Mouse (Mus musculus) CD4-positive, CD25-positive, alpha-beta regulatory T cell, adult 4 months (primary cell): Measurements from ENCODE around the gene Nlgn1. TPM values are rescaled to one million over a fixed set of nuclear protein-coding genes. Genes with fewer than 3 reads are reported as not detected.

Experiments
- ATAC-seq: one replicate; pipeline ENCODE4 v1.8.0; 2017
- polyA plus RNA-seq, 2 experiments: library from polyadenylated mRNA; unstranded; fragments of 100-300 nt; shearing (Covaris generic); gene quantifications; one replicate each; pipeline ENCODE4 v1.2.1; 2017

Nlgn1 gene
- polyA plus RNA-seq, result under 1 TPM in 1 of 2 experiments, not detected in 1; 0.06 TPM

DNA sequence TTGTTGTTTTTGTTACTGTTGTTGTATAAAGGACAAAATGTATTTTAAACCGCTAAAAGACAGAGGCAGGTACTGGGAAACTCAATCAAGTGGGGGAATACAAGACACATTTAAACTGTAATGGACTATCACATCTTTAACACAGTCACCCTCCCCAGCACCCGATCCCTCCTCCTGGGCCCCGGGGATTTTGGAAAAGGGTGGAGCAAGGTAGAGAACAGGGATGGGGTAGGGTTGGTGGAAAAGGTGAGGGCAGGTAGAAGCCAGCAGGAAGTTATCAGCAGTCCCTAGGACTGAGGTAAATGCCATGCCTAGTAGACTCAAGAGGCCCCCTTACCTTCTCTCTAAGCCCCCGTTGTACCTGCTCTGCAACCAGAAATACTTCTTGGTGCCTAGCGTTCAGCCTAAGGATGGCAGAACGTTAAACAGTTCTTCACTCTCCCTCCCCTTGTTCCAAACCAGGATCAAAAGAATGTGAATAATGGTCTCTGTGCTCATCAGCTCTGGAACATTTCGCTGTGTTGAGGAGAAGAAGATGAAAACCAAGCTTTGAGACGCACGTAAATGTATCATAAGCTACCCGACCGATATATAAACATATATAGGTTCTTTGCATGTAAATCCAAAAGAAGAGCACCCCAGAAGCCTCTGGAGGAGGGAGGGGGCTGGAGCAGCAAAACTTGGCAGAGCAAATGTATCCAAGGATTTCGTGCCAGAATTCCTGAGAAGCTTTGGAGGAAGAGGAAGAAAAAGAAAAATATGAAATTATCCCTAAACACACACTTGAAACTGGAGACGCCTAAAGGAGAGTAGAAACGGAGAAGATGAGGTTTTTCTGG lies at the start of gene Nlgn1:
Gene Nlgn1 (minus strand): TSS at position 61 of the 839 bp plus-strand sequence.
- no peak for ATAC-seq

DNA sequence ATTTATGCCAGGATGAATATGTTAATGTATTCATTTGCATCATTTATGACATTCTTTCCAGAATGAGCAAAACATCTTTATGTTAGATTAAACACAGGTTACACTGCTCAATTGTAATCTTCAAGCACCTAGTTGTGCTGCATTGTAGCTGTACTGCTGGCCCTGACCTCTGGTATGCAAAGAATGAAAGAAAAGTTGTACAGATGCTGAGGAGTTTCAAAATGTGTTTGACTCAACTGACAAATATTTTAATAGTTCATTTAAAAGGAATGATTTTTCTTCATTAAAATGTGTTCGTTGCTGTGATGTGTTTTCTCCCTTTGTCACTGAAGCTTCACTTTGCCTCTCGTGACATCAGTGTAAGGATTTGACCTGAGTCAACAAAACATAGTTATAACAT lies 46.0 kb upstream of the Nlgn1 start:
- no peak for ATAC-seq

DNA sequence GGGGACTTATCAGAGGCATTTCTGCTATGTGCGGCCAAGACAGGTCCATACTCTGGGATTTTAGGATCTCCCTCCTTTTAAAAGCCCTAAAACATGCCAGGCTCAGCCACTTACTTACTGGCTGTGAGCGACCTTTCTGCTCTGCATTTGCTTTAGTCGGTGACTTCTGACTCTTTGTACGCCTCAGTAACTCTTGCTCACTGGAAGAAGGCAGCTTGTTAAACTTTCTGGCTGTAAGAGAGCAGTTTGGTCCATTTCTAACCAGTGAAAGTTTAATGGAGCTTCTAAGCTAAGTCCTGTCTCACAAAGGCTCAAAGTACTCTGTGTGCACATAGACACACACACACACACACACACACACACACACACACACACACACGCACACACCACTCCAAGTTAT lies 22.8 kb upstream of the Nlgn1 start:
- ATAC-seq, result no peak

DNA sequence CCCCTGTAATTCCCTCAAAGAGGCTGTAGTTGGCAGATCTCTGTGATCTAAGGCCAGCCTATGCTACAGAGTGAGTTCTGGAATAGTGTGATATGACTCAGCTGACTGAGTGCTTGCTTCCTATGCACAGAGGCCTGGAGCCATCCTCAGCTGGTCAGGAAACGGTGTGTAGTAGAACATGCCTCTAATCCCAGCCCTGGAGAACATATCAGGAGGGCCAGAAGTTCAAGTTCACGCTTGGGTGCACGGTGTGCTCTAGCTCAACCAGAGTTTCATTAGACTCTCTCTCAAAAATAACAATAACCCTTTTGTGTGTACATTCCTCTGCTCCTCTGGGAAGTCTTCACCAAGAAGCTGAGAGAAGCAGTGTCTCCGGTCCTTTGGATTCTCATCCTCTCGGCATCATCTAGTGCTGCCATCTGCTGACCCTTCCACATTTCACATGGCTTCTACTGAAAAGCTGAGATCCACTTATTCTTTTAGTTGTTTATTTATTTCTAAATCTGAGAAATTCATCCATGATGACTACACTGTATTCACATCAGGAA lies 22.3 kb upstream of the Nlgn1 start:
- no peak for ATAC-seq

DNA sequence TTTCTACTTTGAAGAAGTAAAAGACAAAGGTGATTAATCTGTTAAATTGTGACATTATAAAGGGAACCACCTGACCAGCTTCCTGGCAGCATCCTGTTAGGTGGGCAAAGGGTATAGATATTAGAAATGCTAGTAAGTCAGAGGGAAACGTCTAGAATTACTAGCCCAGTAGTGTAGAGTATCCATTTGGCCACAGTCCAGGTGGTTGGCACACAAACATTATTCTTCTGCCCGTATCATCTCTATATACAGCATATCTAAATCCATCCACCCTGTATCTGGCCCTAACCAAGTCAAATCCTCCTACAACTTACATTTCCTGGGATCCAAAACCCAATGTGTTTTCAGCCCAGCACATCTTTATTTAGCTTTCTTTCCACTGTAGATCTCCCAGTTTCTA lies 5.2 kb upstream of the Nlgn1 start:
- no peak for ATAC-seq

DNA sequence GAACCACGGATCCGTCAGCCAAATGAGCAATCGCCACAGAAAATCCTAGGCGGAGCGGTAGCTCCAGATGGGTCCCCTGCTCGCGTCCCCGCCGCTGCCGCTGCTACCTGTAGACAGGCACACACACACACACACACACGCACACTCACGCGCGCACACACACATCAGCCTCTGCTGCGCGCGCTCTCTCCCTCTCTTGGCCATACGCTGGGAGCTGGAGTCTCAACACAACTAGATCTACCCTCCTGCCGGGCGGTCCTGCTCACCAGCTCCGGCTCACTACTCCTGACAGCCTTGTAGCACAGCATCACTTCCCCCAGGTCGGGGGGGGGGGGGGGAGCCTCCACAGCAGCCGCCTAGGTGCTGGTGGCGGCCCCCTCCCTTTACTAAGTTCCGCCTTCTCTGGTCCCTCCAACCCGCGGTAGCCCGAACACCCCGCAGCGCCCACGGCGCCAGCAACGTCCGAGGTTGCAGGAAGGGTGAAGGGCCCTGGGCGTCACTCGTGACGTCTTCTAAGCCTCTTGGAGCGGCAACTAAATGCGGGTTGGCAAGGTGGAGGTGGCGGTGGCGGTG lies 1.1 kb upstream of the Nlgn1 start:
- ATAC-seq, result no peak

DNA sequence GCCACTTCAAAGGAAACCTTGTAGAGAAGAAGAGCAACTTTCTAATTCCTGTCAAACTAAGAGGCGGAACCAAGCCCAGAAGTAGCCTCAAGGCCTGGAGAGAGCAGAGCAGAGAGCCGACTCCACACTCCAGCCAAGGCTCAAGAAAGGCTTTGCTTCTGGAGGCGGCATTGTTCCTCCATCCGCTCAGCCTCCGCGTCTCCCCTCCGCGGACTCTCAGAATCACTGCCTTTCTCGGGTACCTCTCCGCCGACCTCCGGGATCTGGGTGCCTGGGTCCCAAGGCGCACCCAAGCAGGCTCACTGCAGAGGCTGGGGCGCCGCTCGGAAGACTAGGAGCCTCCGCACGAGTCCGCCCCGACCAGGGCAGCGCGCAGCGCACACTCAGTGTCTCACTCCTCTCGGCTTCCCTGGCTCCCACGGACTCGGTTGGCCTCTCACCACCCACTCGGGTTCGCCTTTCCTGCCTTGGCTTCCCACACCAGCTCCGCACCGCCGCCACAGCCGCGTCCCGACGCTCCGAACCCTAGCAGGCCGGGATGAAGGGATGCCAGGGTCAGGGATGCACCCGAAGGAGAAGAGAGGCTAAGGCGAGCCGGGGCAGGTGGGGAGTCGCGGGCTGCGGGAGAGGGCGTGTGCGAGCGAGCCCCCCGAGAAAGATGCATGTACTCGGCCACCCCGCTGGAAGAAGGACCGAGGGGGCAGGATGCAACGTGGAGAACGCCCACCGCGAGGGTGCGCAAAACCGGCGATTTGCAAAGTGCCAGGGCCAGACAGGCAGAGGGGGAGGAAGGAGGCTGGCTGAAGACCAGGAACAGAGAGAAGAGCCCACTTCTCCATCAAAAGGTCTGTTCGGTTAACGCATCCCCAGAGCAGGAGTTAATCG lies 841 bp downstream of the Nlgn1 start:
- ATAC-seq, result no peak

DNA sequence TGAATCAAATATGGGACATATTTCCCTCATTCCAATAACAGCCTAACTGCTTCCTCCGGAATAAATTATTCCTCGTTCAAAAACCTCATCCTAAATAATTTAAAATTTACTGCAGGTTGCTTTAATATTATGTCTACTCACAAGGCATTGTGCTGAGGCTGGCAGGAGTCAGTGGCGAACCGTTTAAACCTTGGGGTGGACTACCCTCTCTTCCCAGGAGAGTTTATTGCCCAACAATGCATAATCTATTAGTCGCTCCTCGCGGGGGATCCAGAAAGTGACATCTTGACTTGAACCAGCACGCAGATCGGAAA lies 1.4 kb downstream of the Nlgn1 start:
- ATAC-seq, result no peak

DNA sequence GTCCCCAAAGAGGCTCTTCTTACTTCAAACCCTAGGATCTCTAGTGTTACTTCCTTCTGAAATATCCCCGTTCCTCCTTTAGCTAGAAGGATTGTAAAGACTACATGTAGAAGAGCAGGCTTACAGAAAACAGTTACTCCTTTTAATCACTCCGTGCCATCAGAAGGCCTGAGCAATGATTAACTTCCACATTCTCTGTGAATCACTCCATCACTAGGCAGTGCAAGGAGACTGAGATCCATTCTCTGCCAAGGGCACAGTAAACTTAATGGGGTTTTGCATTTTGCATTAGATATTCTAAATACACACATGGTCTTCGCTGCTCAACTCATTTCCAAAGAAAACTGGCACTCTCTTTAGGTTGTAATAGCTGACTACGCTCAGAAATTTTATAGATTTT lies 2.2 kb downstream of the Nlgn1 start:
- no peak for ATAC-seq

DNA sequence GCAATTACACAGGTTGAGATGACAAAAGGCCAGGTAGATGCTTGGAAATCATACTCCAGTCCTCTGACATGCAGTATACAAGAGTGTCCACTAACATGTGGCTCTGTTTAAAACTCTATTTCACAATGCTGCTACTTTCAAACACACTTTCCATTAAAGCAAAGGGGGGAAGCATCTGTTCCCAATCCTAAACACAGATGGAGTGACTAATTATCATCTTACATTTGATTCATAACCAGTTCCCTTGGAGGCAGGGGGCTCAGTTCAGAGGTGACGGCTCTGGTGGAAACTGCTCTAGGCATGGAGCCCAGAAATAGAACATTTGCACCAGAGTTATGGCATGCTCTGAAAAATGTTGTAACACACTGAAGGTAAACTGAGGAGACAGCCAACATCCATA lies 7.8 kb downstream of the Nlgn1 start:
- ATAC-seq, result no peak

DNA sequence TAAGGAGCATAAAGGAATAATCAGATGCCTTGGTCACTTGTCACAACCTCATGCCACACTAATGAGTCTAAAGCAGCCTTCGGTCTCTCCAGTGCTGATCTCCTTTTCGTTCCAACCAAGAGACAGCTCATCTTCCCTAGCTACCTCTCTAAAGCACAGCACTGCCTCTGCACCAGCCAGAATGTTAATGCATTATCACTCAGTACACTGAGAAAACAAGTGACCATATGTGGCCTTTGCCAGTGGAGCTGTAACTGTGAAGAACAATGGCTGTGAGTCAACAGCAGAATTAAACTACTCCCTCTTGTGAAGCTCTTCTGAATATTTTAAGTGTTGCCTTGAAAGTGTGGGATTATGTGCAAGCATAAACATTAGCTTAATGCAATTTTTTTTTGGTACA lies 14.9 kb downstream of the Nlgn1 start:
- no peak for ATAC-seq

DNA sequence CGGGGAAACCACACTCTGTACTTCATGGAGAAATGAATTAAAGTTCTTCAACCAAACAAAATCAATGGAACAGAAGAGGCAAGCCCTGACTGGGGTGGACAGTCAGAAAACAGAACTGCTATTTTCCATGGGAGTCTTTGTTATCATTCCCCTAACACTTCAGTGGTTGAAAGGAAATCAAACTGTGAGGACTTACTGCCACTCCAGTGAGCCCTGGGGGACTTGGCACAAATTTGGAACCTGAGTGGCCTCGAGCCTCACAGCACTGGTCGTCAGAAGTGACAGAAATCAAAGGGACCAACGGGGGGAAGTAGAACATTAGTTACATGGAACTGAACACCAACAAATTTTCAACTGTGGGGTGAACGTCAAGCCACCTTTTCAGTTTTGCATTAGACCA lies 34.4 kb downstream of the Nlgn1 start:
- ATAC-seq, result no peak

DNA sequence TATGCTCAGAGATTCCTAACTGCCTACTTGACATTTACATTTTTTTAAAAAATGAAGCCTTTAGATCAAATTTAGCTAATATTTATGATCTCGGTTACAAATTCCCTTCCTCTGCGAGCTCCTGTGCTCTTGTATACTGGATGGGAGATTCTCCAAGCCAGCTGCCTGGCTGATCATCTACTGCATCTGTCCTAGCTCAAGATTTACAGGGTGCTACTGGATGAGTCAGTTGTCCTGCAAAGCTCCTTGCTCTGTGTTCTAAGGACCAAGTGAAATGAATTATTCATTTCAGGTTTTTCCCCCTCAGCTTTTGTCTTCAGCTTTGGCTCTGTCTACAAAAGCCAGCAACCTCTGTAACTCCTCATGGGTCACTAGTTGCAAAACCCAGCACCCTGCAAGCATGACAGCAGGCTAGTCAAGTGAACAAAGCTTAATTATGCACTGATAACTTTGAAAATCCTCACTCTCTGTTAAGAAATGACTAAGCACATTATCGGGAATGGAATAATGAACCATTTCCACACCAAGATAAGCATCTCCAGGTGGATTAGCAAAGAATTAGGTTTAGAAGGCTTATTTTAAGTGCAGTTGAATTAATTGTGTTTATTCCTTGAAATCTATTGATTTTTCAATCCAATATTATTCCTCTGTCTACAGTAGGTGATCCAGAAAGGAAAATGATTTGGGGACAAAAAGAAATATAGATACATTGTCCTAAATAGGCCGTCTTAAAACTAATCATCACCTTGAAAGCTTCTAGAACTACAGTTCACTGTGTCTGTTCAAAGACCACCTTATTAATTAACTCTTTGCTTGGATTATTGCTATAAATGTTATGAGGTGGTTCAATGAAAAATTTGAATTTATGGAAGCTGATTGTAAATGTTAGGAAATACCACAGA lies 61.1 kb downstream of the Nlgn1 start:
- no peak for ATAC-seq

DNA sequence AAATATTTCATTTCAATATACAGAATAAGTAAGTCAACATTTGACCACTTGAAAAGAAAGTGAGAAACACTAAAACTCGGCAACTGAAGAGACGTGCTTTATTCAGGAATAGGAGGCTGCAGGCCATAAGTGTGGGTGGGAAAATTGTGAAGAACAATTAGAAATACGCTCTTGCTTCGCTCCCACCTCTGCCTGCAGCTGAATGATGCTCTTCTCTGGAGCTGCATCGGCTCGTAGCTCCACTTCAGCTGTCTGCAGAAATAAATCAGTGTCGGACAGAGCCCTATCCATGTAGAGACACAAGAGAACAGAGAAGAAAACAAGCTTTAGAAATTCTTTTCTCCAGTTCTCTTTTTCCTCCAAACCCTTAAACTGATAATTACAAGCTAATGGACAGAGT lies 85.7 kb downstream of the Nlgn1 start:
- ATAC-seq, result no peak

DNA sequence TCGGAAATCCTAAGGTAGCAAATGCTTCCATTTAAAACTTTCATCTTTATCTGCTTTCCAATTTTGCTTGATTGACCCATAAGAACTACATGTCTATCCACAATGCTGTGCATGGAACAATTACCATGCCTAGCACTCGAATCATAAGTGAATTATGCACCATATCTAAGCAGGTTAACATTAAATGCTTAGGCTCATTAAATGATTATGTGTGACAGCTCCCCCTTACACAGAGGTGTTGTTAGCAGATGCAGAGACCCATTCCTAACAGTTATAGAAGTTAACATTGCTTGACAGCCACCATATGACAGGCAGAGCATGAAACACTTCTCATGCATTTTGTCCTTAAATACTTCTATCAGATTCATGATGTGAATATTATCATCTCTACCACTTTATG lies 89.0 kb downstream of the Nlgn1 start:
- no peak for ATAC-seq

DNA sequence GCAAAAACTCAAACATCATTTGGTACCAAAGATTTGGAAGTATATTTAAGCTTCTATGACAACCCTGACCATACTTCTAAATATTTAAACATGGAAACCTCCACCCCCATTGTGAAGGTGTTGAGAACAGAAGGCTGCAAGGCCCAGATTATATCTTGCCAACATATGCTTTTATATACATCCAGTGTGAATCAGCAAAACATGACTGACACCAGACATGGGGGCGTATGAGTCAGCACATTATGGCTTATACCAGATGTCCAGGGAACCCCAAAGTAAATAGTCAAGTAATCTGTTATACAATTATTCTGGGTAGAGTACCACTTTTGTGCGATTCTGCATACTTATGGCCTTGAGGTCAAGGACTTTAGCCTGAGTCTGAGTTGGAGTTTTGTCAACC lies 102.3 kb downstream of the Nlgn1 start:
- ATAC-seq, result no peak

DNA sequence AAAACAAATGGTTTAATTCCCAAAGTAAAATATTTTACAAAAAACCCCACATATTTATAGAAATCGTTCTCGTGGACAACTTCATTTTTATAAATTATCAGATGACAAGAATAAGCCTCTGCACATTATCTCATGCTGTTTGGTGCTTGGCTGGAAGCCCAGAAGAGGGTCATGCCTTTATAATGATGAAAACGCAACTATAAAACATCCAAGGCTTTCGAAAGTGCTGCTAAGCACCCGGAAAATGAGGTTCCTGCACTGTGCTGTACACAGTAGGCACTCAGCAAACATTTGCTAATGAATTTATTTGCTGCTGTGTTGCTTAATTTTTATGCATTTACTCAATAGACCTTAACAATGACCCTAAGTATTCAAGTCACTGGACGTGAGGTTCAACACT lies 103.4 kb downstream of the Nlgn1 start:
- no peak for ATAC-seq

DNA sequence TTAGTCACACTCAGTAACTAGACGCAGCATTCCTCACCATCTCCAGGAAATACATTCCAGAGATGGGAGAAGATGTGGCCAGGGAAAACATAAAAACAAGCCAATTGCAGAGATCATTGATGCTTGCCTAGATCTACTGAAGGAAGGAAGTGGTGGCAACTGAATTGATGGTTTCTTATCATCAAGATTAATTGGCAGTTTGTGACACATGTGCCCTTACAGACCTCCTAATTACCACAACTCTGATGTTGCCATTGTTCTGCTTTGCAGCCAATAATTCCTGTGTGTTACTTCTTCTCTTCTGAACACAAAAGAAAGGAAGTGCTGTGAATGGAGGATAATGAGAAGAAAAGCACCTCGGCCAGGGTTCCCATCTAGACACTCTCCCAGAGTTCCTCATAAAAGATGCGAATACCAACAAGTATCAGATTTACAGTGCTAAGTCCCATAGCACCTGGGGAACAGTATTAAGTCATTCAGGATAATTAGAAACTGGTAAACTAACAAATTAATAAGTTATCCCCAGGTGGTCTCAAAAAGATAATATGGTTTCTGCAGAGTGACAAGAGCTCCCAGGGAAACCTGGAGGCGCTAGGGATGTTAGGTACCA lies 104.0 kb downstream of the Nlgn1 start:
- ATAC-seq, result no peak

DNA sequence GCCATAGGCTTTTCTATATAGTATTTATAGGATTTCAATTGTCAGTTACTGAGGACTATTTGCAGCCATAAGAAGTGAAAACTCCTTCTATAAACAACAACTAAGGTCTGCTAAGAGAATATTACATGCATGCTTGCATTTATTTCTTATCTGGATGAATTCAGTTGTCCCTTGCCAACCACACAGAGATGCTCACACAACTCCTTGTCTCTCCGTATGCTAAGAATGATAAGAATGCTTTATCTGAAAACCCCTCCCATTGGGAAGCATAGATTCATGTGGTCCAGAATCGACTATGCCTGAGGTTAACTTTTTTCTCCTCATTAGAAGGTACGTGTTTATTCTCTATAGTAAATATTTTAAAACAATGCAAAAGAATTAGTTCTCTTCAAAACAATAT lies 108.8 kb downstream of the Nlgn1 start:
- no peak for ATAC-seq

DNA sequence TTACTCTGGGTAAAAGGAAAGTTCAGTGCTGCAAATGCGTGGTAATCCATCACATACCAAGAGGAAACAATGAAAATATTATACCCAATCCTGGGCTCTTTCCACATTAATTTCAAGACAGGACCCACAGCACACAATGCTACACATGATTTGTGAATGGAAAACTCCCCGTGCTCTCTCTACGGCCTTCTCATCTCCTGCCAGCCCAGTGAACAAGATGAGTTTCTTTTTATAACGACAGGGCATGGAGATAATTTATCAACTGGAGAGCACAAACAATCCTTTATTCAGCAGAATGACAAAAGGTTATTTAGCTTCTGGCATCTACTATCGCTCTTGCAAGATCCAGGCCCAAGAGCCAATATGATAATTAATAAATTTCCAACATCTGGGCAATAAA lies 116.0 kb downstream of the Nlgn1 start:
- no peak for ATAC-seq

DNA sequence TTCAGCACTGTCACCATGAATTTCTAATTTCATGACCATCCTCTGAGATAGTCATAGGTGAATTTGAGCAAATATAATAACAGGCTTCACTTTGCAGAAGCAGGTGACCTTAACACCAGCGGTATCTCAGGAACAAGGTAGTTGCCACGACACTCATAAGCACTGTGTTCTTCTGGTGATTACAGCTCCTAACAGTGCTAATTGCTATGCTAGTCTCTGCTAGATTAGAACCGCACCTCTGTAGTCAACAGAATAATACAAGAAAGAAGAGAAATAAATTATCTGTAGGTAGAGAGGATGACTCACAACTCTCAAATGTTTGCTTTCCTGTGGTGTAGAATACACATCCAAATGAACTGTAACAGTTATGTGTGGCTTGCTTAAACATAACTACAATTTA lies 129.6 kb downstream of the Nlgn1 start:
- no peak for ATAC-seq

DNA sequence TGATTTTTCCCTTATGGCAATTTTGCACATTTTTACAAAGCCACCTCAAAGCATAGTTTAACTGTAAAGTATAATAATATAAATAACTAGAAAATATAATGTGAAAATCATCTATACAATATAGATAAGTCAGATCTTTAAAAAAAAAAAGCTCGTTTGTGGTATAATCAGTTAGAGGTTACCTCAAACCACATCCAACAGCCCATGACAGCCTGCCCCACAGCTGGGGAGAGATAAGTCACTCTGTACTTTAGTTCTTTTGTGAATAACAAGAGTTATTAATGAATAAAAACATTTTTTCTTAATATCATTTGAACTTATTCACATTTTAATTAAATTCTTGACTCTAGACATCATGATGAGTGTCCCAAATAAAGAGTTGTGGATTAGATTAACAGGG lies 130.8 kb downstream of the Nlgn1 start:
- no peak for ATAC-seq
